Mouse (Mus musculus): ENCODE results near the gene D17H6S53E. TPM values are rescaled to one million over a fixed set of nuclear protein-coding genes. Genes with fewer than 3 reads are reported as not detected.

Gene D17H6S53E
- polyA plus RNA-seq, 1 experiment from 2014 or later, result 10.4 TPM

- no peak overlapping the region for H3K4me2 ChIP-seq (ENCODE audit: low read depth, low read length)
- H3K9ac ChIP-seq (ENCODE audit: low read length), result no peak overlapping the region
- no peak for ATAC-seq (ENCODE audit: low read depth)
- no peaks in the 10 kb centered on the region for H3K27me3 ChIP-seq (ENCODE audit: control insufficient read depth, insufficient read depth, low read depth, low read length)
- H3K4me1 ChIP-seq (replicated peaks; ENCODE audit: control insufficient read depth, insufficient read depth, low read length), result no peaks in the 10 kb centered on the region
- H3K4me3 ChIP-seq (ENCODE audit: low read length), result no peak overlapping the region
- 87% methylated on average over 12 of the region's 12 CpGs for WGBS
- no peak overlapping the region for H3K27ac ChIP-seq (ENCODE audit: low read length)
- H3K9me3 ChIP-seq (ENCODE audit: control insufficient read depth, low read length), result no peaks in the 10 kb centered on the region
- peaks cover 52% of the 10 kb centered on the region for H3K36me3 ChIP-seq (ENCODE audit: control insufficient read depth, insufficient read depth, low read length)
These were observed 29.0 kb upstream of the D17H6S53E start for GRCm38 (mm10) chr17:35097164-35097655.

- Histone ChIP-seq H3K4me2 (ENCODE audit: low read depth, low read length) (no peak overlapping the region), H3K9me3 (ENCODE audit: control insufficient read depth, low read length) (no peaks in the 10 kb centered on the region), H3K27ac (ENCODE audit: low read length) (no peak overlapping the region), H3K4me1 (replicated peaks; ENCODE audit: control insufficient read depth, insufficient read depth, low read length) (no peaks in the 10 kb centered on the region), H3K36me3 (ENCODE audit: control insufficient read depth, insufficient read depth, low read length) (peaks cover 47% of the 10 kb centered on the region), H3K4me3 (ENCODE audit: low read length) (no peak overlapping the region), H3K27me3 (ENCODE audit: control insufficient read depth, insufficient read depth, low read depth, low read length) (no peaks in the 10 kb centered on the region), H3K9ac (ENCODE audit: low read length) (no peak overlapping the region)
- WGBS, result 57% methylated on average over 10 of the region's 10 CpGs
- ATAC-seq (ENCODE audit: low read depth), result no peak
These were observed 25.9 kb upstream of the D17H6S53E start for GRCm38 (mm10) chr17:35100196-35100765.

GRCm38 (mm10) chr17:35101161-35101560 lies 25.0 kb upstream of the D17H6S53E start:
- H3K36me3 ChIP-seq (ENCODE audit: control insufficient read depth, insufficient read depth, low read length), result peaks cover 47% of the 10 kb centered on the region
- H3K4me3 ChIP-seq (ENCODE audit: low read length), result no peak overlapping the region
- no peak for ATAC-seq (ENCODE audit: low read depth)
- H3K9ac ChIP-seq (ENCODE audit: low read length), result no peak overlapping the region
- no peaks in the 10 kb centered on the region for H3K9me3 ChIP-seq (ENCODE audit: control insufficient read depth, low read length)
- no peak overlapping the region for H3K4me2 ChIP-seq (ENCODE audit: low read depth, low read length)
- H3K27ac ChIP-seq (ENCODE audit: low read length), result no peak overlapping the region
- no peaks in the 10 kb centered on the region for H3K4me1 ChIP-seq (replicated peaks; ENCODE audit: control insufficient read depth, insufficient read depth, low read length)
- H3K27me3 ChIP-seq (ENCODE audit: control insufficient read depth, insufficient read depth, low read depth, low read length), result no peaks in the 10 kb centered on the region
- WGBS, result 82% methylated on average over 11 of the region's 11 CpGs

- Histone ChIP-seq H3K4me1 (replicated peaks; ENCODE audit: control insufficient read depth, insufficient read depth, low read length) (no peaks in the 10 kb centered on the region), H3K27ac (ENCODE audit: low read length) (no peak overlapping the region), H3K9ac (ENCODE audit: low read length) (no peak overlapping the region), H3K27me3 (ENCODE audit: control insufficient read depth, insufficient read depth, low read depth, low read length) (no peaks in the 10 kb centered on the region), H3K9me3 (ENCODE audit: control insufficient read depth, low read length) (no peaks in the 10 kb centered on the region), H3K36me3 (ENCODE audit: control insufficient read depth, insufficient read depth, low read length) (peaks cover 38% of the 10 kb centered on the region), H3K4me2 (ENCODE audit: low read depth, low read length) (no peak overlapping the region), H3K4me3 (ENCODE audit: low read length) (no peak overlapping the region)
- 68% methylated on average over 8 of the region's 8 CpGs for WGBS
- ATAC-seq (ENCODE audit: low read depth), result no peak
These were observed 23.9 kb upstream of the D17H6S53E start for GRCm38 (mm10) chr17:35102299-35102698.

- no peaks in the 10 kb centered on the region for H3K27me3 ChIP-seq (ENCODE audit: control insufficient read depth, insufficient read depth, low read depth, low read length)
- no peak overlapping the region for H3K4me3 ChIP-seq (ENCODE audit: low read length)
- no peaks in the 10 kb centered on the region for H3K4me1 ChIP-seq (replicated peaks; ENCODE audit: control insufficient read depth, insufficient read depth, low read length)
- no peak for ATAC-seq (ENCODE audit: low read depth)
- H3K9ac ChIP-seq (ENCODE audit: low read length), result no peak overlapping the region
- no peaks in the 10 kb centered on the region for H3K9me3 ChIP-seq (ENCODE audit: control insufficient read depth, low read length)
- H3K36me3 ChIP-seq (ENCODE audit: control insufficient read depth, insufficient read depth, low read length), result peaks cover 37% of the 10 kb centered on the region
- H3K27ac ChIP-seq (ENCODE audit: low read length), result no peak overlapping the region
- WGBS, result 56% methylated on average over 6 of the region's 6 CpGs
- H3K4me2 ChIP-seq (ENCODE audit: low read depth, low read length), result no peak overlapping the region
These were observed 22.9 kb upstream of the D17H6S53E start for GRCm38 (mm10) chr17:35103221-35103690.

GRCm38 (mm10) chr17:35104079-35104478 lies 22.1 kb upstream of the D17H6S53E start:
- H3K4me2 ChIP-seq (ENCODE audit: low read depth, low read length), result no peak overlapping the region
- no peak overlapping the region for H3K4me3 ChIP-seq (ENCODE audit: low read length)
- H3K4me1 ChIP-seq (replicated peaks; ENCODE audit: control insufficient read depth, insufficient read depth, low read length), result no peaks in the 10 kb centered on the region
- H3K9ac ChIP-seq (ENCODE audit: low read length), result no peak overlapping the region
- no peak for ATAC-seq (ENCODE audit: low read depth)
- no peaks in the 10 kb centered on the region for H3K27me3 ChIP-seq (ENCODE audit: control insufficient read depth, insufficient read depth, low read depth, low read length)
- H3K9me3 ChIP-seq (ENCODE audit: control insufficient read depth, low read length), result no peaks in the 10 kb centered on the region
- WGBS, result 90% methylated on average over 7 of the region's 7 CpGs
- peaks cover 32% of the 10 kb centered on the region for H3K36me3 ChIP-seq (ENCODE audit: control insufficient read depth, insufficient read depth, low read length)
- no peak overlapping the region for H3K27ac ChIP-seq (ENCODE audit: low read length)

GRCm38 (mm10) chr17:35104754-35105153 lies 21.4 kb upstream of the D17H6S53E start:
- no peaks in the 10 kb centered on the region for H3K27me3 ChIP-seq (ENCODE audit: control insufficient read depth, insufficient read depth, low read depth, low read length)
- H3K9me3 ChIP-seq (ENCODE audit: control insufficient read depth, low read length), result no peaks in the 10 kb centered on the region
- ATAC-seq (ENCODE audit: low read depth), result no peak
- no peaks in the 10 kb centered on the region for H3K4me1 ChIP-seq (replicated peaks; ENCODE audit: control insufficient read depth, insufficient read depth, low read length)
- H3K9ac ChIP-seq (ENCODE audit: low read length), result no peak overlapping the region
- peaks cover 27% of the 10 kb centered on the region for H3K36me3 ChIP-seq (ENCODE audit: control insufficient read depth, insufficient read depth, low read length)
- 66% methylated on average over 6 of the region's 6 CpGs for WGBS
- H3K4me3 ChIP-seq (ENCODE audit: low read length), result no peak overlapping the region
- H3K27ac ChIP-seq (ENCODE audit: low read length), result no peak overlapping the region
- no peak overlapping the region for H3K4me2 ChIP-seq (ENCODE audit: low read depth, low read length)

GRCm38 (mm10) chr17:35105740-35106389 lies 20.3 kb upstream of the D17H6S53E start:
- H3K36me3 ChIP-seq (ENCODE audit: control insufficient read depth, insufficient read depth, low read length), result peaks cover 23% of the 10 kb centered on the region
- H3K4me3 ChIP-seq (ENCODE audit: low read length), result no peak overlapping the region
- ATAC-seq (ENCODE audit: low read depth), result no peak
- WGBS, result 22% methylated on average over 13 of the region's 13 CpGs
- no peaks in the 10 kb centered on the region for H3K27me3 ChIP-seq (ENCODE audit: control insufficient read depth, insufficient read depth, low read depth, low read length)
- no peaks in the 10 kb centered on the region for H3K9me3 ChIP-seq (ENCODE audit: control insufficient read depth, low read length)
- no peak overlapping the region for H3K4me2 ChIP-seq (ENCODE audit: low read depth, low read length)
- 0 out of 2 replicates have a peak overlapping the region, but pooled peaks have one; percentile 22 for H3K9ac ChIP-seq (ENCODE audit: low read length)
- no peaks in the 10 kb centered on the region for H3K4me1 ChIP-seq (replicated peaks; ENCODE audit: control insufficient read depth, insufficient read depth, low read length)
- H3K27ac ChIP-seq (ENCODE audit: low read length), result no peak overlapping the region

GRCm38 (mm10) chr17:35106522-35106921 lies 19.7 kb upstream of the D17H6S53E start:
- H3K27ac ChIP-seq (ENCODE audit: low read length), result no peak overlapping the region
- no peak overlapping the region for H3K4me2 ChIP-seq (ENCODE audit: low read depth, low read length)
- H3K4me1 ChIP-seq (replicated peaks; ENCODE audit: control insufficient read depth, insufficient read depth, low read length), result no peaks in the 10 kb centered on the region
- H3K27me3 ChIP-seq (ENCODE audit: control insufficient read depth, insufficient read depth, low read depth, low read length), result no peaks in the 10 kb centered on the region
- H3K9ac ChIP-seq (ENCODE audit: low read length), result no peak overlapping the region
- H3K36me3 ChIP-seq (ENCODE audit: control insufficient read depth, insufficient read depth, low read length), result peaks cover 19% of the 10 kb centered on the region
- no peaks in the 10 kb centered on the region for H3K9me3 ChIP-seq (ENCODE audit: control insufficient read depth, low read length)
- 50% methylated on average over 3 of the region's 3 CpGs for WGBS
- ATAC-seq (ENCODE audit: low read depth), result no peak
- no peak overlapping the region for H3K4me3 ChIP-seq (ENCODE audit: low read length)
